Mouse (Mus musculus): ENCODE data around the gene Prkch.
A peak's percentile ranks its signal among the peaks of the same experiment; 100 is the strongest.
"Not testable (repeated sequence)": the region's sequence is repeated elsewhere in the genome, so short reads cannot be mapped to it uniquely, and the experiment has no call there.

Prkch gene

DNA sequence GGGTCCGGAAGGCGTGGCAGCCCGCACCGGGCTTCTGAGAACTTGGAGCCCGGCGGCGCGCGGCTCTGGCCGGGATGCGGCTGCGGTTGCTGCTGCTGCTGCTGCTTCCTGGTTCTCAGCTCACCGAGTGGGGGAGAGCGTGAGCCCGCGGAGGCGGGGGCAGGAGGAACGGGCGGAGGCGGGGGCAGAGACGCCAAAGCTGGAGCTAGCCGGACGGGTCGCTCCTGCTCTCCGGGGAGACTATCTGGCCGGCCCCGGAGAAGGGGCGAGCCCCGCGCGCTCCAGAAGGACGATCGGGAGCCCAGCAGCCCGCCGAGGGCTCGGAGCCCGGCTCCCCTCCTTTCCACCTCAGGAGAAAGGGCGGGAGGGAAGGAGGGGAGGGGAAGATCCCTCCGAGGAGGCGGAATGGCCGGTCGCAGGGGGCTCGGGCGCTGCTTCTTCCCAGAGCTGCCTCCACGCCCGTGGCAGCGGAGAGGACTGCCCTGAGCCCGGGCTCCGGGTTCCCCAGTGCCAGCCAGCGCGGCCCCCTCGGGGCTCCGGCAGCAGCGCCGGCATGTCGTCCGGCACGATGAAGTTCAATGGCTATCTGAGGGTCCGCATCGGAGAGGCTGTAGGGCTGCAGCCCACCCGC, at the start of gene Prkch:
TSS of gene Prkch (plus strand) at position 187 of the 631 bp plus-strand sequence.
- peak; percentile 84 for DNase-seq (ENCODE audit: low spot score)

GRCm38 (mm10) chr12:73537499-73538138, 47.0 kb upstream of the Prkch start:
- DNase-seq (ENCODE audit: low spot score): peak; percentile 16

GRCm38 (mm10) chr12:73538139-73538508, 46.5 kb upstream of the Prkch start:
- not testable (repeated sequence) for DNase-seq (ENCODE audit: low spot score)

DNA sequence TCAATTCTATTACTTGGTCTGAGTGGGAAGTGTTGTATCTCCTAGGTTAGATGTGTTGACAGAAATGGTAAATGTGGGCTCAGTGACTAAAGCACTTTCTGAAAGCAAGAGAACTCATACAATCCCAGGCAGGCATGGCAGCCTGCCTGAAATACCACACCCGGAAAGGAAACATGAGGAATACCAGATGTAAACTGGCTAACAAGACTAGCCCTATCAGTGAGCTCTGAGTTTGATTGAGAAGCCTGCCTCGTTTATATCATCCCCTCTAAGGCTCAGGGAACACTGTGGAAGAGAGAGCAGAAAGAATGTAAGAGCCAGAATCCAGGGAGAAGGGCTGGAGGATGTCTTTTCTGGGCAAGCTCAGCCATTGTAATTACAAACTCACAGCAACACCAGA, 45.4 kb upstream of the Prkch start:
- no peak for DNase-seq (ENCODE audit: low spot score)

GRCm38 (mm10) chr12:73540402-73540801, 44.2 kb upstream of the Prkch start:
- DNase-seq (ENCODE audit: low spot score): no peak

DNA sequence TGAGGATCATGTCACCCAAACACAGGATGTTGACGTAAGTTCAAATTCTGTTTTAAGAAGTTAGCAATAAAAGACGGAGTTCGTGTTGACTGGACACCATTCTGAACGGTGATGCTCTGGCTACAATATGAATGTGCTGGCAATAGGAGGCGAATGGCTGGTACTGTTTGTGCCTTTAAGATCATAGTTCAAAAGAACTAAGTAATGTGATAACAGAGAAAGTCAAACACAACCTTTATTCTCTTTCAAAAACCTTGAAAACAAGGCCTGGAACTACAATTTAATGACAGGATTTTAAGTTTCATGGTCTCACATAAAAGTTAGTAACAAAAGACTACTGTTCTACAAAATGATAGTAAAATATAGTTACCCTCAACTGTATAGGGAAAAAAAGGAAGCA, 41.4 kb upstream of the Prkch start:
- no peak for DNase-seq (ENCODE audit: low spot score)

DNA sequence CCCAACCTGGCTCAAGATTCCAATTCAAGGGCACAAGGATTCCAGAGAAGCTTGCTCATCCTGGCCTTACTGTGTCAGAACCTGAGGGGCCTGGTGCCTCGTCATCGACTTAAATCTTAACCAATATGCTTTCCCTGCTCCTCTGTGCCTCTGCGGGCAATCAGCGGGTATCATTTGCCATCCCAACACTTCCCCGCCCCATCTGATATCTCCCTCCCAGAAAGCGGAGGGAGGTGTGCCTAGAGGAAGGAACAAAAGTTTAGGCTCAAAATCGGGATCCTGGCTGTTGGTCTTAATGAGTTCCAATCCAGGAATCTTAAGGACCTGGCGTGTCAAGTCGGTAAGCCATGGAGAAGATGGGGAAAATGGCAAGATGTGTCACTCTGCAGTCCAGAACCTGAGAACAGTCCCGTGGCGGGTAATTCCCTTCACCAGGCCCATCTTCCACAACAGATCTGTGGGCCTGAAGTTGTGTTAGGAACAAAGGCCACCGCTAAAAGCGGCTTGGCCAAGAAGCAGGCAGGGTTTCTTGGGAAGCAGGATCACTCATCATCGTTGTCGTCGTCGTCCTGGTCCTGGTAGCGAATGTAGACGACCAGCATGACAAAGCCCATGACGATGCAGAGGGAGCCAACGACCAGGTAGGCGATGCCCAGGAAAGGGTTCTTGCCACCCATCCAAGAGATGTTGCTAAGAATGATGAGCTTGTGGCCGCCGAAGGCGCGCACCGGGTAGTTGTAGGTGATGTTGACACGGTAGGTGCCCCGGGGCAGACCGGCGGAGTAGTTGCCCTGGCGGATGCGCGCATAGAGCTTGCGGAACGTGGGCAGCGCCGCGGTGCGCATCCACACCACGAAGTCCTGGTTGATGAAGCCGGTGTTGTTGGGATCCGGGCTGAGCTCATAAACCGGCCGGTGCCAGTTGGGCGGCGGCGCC, 39.6 kb upstream of the Prkch start:
- no peak for DNase-seq (ENCODE audit: low spot score)

DNA sequence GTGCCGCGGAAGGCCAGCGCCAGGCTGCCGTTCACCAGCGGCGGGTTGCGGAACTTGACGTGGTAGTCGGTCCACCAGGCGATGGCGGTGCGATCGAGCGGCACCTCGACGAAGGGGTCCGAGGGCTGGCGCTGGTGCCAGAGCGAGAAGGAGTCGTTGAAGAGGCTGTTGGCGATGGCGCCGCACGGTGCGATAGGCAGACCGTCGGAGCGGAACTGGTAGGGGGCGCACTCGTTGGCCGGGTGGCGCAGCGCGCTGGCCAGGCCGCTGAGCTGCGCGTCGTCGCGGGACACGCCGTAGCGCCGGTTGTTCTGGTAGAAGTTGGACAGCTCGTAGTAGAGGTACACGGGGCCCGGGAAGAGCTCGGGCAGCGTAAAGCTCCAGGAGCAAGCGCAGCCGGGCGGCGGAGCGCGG, 38.9 kb upstream of the Prkch start:
- peak; percentile 41 for DNase-seq (ENCODE audit: low spot score)

- DNase-seq (ENCODE audit: low spot score): peak; percentile 52
Measured at GRCm38 (mm10) chr12:73546086-73546711, 38.4 kb upstream of the Prkch start, which contains the start of gene Tmem30b. Tmem30b (minus strand) TSS chr12:73546392.

- DNase-seq (ENCODE audit: low spot score): no peak
Measured at GRCm38 (mm10) chr12:73547646-73548045, 37.0 kb upstream of the Prkch start.

DNA sequence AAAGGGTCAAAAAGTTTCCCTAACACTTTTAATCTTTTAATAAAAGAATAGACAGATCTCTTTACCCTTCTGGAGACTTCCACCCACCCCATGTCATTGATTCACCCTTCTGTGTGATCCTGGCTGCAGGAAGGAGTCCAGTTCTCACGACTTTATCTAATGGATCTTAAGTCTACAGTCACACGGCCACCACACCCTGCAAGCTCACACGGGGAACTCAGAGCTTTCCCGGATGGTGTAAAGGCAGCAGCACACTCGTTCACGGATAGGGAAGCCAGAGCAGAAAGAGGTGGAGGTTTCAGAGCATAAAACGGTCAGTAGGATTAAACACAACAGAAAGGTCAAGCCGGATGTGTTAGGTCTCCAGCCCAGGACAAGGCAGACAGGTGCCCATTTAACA, 36.3 kb upstream of the Prkch start:
- DNase-seq (ENCODE audit: low spot score): no peak

DNA sequence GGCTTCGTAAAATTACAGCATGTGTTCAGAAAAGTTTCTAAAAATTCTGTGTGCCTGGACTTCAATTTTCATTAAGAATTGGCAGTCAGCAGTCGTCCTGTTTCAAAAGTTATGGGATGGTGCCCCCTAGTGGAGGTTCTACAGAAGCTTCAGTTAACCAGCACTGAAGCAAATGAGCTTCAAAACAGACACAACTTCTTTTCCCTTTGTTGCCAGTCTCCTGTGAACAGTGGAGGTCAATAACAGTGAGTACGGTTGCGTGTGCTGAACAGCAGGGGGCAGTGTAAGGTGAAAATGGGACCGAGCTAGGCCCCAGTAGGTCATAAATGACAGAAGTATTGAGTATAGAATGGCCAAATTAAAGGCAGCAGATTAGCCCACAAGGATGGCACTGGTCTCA, 30.4 kb upstream of the Prkch start:
- DNase-seq (ENCODE audit: low spot score): peak; percentile 31

- DNase-seq (ENCODE audit: low spot score): no peak
Measured at GRCm38 (mm10) chr12:73558525-73559195, 25.9 kb upstream of the Prkch start.

DNA sequence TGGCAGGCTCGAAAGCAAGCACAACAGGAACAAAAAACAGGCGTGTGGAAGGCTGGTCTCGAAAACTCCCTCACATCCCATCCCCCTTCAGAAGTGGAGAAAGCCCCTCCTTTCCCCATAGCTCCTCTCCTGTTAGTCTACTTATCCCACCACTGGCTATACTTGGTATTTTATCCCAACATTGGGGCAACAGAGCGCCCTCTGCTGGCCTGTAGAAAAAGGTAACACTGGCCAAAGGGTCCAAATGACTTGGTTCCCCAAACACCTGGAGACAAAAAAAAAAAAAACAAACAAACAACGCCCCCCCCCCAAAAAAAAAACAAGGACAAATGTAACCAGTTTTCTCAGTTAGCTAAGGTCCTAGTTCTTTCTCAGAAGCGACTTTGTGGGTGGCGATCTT, 24.5 kb upstream of the Prkch start:
- DNase-seq (ENCODE audit: low spot score): no peak

DNA sequence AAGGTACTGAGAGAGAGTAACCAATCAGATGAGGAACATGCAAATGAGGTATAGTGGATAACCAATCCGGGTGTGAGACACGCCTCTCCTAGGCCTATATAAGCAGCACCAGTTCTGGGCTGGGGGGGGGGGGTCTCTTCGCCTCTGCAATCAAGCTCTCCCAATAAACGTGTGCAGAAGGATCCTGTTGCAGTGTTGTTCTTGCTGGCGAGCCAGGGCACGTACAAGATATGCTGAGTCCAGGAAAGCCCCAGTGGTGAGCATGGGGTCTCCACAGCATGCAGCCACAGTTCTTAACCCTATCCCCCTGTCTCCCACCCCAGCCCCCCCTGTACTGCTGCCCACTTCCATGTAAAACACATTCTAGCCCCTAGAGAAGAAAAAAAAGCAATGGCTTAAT, 21.5 kb upstream of the Prkch start:
- DNase-seq (ENCODE audit: low spot score): not testable (repeated sequence)

DNA sequence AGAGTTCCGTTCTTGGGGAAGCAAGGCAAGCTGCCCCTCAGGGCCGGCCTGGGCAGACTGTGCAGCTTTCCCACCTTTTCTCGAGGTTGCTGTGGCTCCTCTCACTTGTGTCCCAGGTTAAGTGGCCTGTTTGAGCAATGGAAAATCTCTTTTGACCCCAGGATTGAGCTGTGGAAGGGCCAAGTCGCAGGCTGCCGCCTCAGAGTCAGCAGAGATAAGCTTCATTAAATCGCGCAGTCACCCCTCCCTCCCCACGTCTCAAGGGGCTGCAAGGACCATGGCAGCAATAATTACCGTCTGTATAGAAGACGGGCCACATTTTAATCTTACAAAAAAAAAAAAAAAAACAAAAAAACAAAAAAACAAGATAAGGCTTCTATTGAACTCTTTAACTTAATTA, 20.4 kb upstream of the Prkch start:
- no peak for DNase-seq (ENCODE audit: low spot score)

DNA sequence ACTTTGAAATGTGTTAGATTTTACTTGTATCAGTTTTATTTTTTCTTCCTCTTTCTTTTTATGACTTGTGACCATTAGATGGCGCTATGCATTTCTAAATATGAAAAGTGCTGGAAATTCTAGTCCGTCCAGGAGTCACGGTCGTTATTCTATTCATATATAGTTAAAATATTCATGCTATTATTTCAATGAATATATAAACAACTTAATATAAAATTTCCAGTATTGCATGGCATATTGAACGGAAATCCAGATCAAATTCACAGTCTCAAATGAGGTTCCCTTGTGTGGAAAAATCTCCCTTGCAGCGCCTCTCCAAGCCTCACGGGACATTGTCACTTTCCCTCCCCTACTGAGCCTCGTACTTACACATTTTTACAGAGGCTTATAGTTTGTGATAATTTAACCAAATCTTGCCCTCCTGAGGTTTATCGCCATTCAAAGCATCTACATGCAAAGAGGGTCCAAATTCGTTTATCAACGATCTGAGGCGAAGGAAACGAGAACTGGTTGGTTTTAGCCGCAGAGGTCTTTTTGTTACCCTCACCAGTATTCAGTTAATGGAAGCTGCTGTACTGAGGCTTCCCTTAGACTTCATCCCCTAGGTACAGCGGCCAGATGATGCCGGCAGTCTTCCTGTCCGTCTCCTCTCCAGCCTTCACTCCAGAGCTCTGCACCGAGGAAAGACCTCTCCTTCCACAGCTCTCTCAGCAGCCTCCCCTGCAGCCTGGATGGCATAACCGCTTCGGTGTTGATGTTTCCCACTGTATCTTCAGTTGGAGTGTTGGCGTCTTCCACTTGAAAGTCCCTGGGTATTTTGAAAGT, 19.6 kb upstream of the Prkch start:
- DNase-seq (ENCODE audit: low spot score): no peak

DNA sequence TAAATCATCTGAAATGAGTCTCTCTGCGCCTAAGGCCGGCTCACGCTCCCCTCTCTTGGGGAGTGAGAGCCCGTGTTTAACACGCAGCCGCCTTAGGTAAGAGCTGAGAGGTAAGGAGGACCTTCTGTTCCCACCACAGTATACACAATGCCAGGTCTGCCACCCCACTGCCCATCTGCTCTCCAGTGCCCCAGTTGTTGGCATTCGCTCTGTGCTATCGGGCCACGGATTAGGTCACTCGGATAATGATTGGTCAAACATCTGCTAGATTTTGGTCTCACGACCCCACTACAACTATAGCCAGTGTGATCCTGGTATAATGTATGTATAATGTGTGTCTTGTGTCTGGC, 19.0 kb upstream of the Prkch start:
- no peak for DNase-seq (ENCODE audit: low spot score)

DNA sequence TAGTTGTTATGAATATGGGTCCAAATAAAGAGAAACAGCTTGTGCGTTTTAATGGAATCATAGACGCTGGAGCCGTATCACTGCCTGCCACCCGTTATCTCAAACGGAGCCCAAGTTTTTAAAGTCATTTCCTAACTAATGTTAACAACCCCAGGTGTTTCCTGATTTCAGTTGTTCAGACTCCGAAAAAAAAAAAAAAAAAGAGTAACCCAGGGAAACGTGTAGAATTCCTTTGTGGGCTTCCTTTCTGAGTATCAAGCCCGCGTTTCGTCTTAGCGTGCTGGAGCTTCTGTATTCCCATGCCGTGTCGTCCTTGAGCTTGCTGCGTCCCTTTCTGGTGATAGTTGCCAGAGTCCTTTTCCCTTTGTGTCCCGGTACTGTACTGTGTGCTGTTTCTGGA, 10.0 kb upstream of the Prkch start:
- DNase-seq (ENCODE audit: low spot score): no peak

DNA sequence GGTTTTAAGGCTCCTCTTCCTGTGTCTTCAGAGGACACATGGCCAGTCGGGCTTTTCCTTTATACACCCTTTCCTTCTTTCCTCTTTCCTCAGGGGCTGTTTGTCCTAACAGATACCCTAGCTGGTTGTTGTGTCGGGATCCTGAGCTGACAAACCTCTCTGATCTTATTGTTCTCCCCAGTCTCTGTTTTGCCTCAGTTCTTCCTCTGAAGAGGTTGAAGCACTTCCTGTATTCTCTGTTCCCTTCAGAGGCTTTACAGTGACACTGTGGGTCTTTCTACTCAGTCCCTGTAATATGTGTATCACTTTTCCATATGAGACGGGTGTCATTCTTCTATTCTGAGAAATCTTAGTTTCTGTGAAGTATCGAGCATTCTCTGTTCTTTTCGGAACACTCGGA, 6.5 kb upstream of the Prkch start:
- DNase-seq (ENCODE audit: low spot score): no peak

DNA sequence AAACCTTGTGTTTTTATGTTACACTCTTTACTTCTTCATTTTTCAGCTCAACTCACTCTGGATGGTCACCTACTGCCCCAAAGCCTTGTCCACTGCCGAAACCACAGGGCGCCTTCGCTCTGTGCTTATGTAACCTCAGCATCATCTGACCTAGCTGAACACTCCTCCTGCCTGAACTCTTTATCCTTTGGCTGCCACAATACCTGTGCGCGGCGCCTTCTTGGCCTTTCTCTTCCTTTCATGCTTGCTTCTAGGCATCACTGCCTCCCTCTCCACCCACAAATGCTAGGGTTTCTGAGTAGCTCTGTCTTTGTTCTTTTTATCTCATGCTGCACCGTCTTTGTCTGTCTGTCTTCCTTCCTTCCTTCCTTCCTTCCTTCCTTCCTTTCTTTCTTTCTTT, 3.8 kb upstream of the Prkch start:
- DNase-seq (ENCODE audit: low spot score): no peak
